Mouse (Mus musculus) thymus, adult 2 months (tissue): ENCODE results near the gene Fam53a. TPM values are rescaled to one million over a fixed set of nuclear protein-coding genes. Genes with fewer than 3 reads are reported as not detected.
A peak's percentile ranks its signal among the peaks of the same experiment; 100 is the strongest.

Experiments
- DNase-seq: peaks from one replicate; pipeline ENCODE4 v3.0.0; 2021
- H3K27ac ChIP-seq: fragments of 200-500 bp; 2 replicates; pipeline ENCODE4 v1.5.1; 2012; ENCODE audit warnings: low read length, control low read depth; ENCODE audit not compliant: control insufficient read depth, insufficient read depth
- H3K27me3 ChIP-seq: fragments of 200-500 bp; 2 replicates; pipeline ENCODE4 v1.6.1; 2012; ENCODE audit warnings: mild to moderate bottlenecking, low read length, moderate library complexity, mixed read lengths; ENCODE audit not compliant: control insufficient read depth, insufficient read depth
- H3K36me3 ChIP-seq: fragments of 200-500 bp; 2 replicates; pipeline ENCODE4 v1.6.1; 2012; ENCODE audit warnings: mild to moderate bottlenecking, low read length, moderate library complexity; ENCODE audit not compliant: control insufficient read depth, insufficient read depth
- H3K4me1 ChIP-seq: fragments of 200-500 bp; replicated peaks from 2 replicates; pipeline ENCODE4 v1.6.1; 2012; ENCODE audit warnings: low read length; ENCODE audit not compliant: control insufficient read depth, insufficient read depth
- H3K4me3 ChIP-seq: fragments of 200-500 bp; 2 replicates; pipeline ENCODE4 v1.5.1; 2012; ENCODE audit warnings: mild to moderate bottlenecking, low read length, control low read depth, moderate library complexity; ENCODE audit not compliant: control insufficient read depth, insufficient read depth
- CTCF ChIP-seq: fragments of 200-500 bp; IDR thresholded peaks from 2 replicates; pipeline ENCODE4 v1.5.1; 2012; ENCODE audit warnings: mild to moderate bottlenecking, control low read depth, low read length, moderate library complexity, borderline replicate concordance; ENCODE audit not compliant: control insufficient read depth, poor library complexity, insufficient read depth; ENCODE audit errors: extremely low read depth
- POLR2A ChIP-seq: fragments of 200-500 bp; IDR thresholded peaks from 2 replicates; pipeline ENCODE4 v1.6.1; 2012; ENCODE audit warnings: mild to moderate bottlenecking, low read length, control low read depth, moderate library complexity; ENCODE audit not compliant: control insufficient read depth, poor library complexity, insufficient read depth; ENCODE audit errors: extremely low read depth
- WGBS: fragments of 180-500 bp; shearing (Covaris S2); methylation state at CpG from one replicate; pipeline ENCODE4 v1.1.7; 2018; 5-methylcytosine and 5-hydroxymethylcytosine counted together
- polyA plus RNA-seq: library from polyadenylated mRNA; depleted of rRNA; stranded (reverse); fragments of >200 nt; gene quantifications from 2 replicates; pipeline ENCODE4 v1.2.3, GENCODE M21; 2012

The Fam53a gene
- polyA plus RNA-seq, 1 experiment, result 89.5 TPM

- Histone ChIP-seq H3K4me1 (peaks cover 10% of the 10 kb centered on the region), H3K36me3 (0 out of 2 replicates have a peak, but pooled peaks cover 4% of the 10 kb centered on the region), H3K4me3 (peak within 1 kb of the TSS; percentile 74), H3K27ac (peak within 1 kb of the TSS; percentile 81), H3K27me3 (no peaks in the 10 kb centered on the region)
- TF ChIP-seq POLR2A, result peak; percentile 62; the same call in 1 of the 2 replicates
- TF ChIP-seq CTCF, result no peak
- DNase-seq, result peak; percentile 97
- under 1% methylated on average over 60 of the region's 60 CpGs for WGBS
These were observed 28.6 kb upstream of the Fam53a start, which contains the start of the genes Tacc3 and Tmem129 for GRCm38 (mm10) chr5:33657787-33658663. Gene Tacc3, plus strand, starts transcription at chr5:33658128. Gene Tmem129, minus strand, starts transcription at chr5:33658416.

- no peak for DNase-seq
- peak overlapping the region; percentile 74 for H3K4me3 ChIP-seq
- no peaks in the 10 kb centered on the region for H3K36me3 ChIP-seq
- H3K4me1 ChIP-seq, result peaks cover 13% of the 10 kb centered on the region
- H3K27ac ChIP-seq, result peak overlapping the region; percentile 37
- TF ChIP-seq CTCF (no peak), POLR2A (no peak)
- no peaks in the 10 kb centered on the region for H3K27me3 ChIP-seq
- under 1% methylated on average over 32 of the region's 32 CpGs for WGBS
These were observed 27.9 kb upstream of the Fam53a start for GRCm38 (mm10) chr5:33657251-33657786.

GRCm38 (mm10) chr5:33656739-33657138, 27.3 kb upstream of the Fam53a start:
- 33% methylated on average over 1 of the region's 1 CpGs for WGBS
- no peak for TF ChIP-seq CTCF
- no peak for TF ChIP-seq POLR2A

DNA sequence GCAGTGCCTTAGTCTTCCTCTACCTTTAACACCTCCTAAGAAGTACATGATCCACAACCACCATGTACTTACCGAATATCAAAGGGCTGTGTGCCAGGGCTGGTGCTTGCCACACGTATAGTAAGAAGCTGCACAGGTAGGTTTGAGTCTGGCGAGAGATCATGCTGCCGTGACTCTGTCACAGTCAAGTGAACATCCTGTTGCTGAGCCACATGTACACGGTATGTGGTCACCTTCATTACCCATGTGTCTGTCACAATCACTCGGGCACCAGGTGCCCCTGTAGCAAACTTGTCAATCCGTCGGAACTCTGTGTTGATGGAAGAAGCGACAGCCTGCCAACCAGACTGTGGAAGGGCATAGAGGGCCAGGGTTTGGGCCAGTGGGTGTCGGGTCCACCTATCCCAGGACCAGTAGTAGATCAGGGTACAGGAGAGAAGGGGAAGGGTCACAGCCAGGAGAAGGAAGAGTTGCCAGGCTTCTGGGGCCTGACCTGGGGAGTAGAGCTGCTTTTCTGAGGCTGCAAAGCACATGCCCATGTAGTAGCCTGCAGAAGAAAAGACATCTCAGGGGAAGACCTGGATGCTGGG, 25.9 kb upstream of the Fam53a start:
- H3K4me3 ChIP-seq, result no peak overlapping the region
- 85% methylated on average over 10 of the region's 10 CpGs for WGBS
- no peaks in the 10 kb centered on the region for H3K27me3 ChIP-seq
- H3K27ac ChIP-seq, result no peak overlapping the region
- no peaks in the 10 kb centered on the region for H3K36me3 ChIP-seq
- no peak for DNase-seq
- H3K4me1 ChIP-seq, result peaks cover 13% of the 10 kb centered on the region
- TF ChIP-seq POLR2A (no peak), CTCF (no peak)

More at GRCm38 (mm10) chr5:33656739-33657138, 27.3 kb upstream of the Fam53a start:
- DNase-seq, result no peak
- Histone ChIP-seq H3K36me3 (no peaks in the 10 kb centered on the region), H3K27me3 (no peaks in the 10 kb centered on the region), H3K27ac (no peak overlapping the region), H3K4me1 (peaks cover 13% of the 10 kb centered on the region), H3K4me3 (peak overlapping the region; percentile 74)

DNA sequence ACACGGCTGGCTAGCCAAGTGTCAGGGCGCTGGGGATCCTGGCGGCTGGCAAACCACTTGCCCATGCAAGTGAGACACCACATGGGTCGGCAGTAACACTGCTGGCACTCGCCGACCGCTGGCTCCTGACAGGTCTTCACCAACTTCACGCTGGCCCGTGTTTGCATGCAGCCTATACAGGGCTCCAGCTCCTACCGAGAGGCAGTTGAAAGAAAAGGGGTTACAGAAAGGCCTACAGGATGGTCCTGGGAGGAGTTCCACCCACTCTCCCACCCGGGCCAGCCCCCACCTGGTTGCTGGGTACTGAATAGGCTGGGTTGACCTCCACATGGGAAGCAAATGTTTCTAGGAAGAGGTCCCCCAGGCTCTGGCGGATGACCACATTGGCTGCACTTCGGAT, 25.0 kb upstream of the Fam53a start:
- no peaks in the 10 kb centered on the region for H3K27me3 ChIP-seq
- TF ChIP-seq CTCF (no peak), POLR2A (no peak)
- no peaks in the 10 kb centered on the region; the same call in 1 of the 2 replicates for H3K36me3 ChIP-seq
- H3K4me3 ChIP-seq, result no peak overlapping the region
- 98% methylated on average over 13 of the region's 13 CpGs for WGBS
- DNase-seq, result no peak
- H3K4me1 ChIP-seq, result peaks cover 13% of the 10 kb centered on the region
- H3K27ac ChIP-seq, result no peak overlapping the region

DNA sequence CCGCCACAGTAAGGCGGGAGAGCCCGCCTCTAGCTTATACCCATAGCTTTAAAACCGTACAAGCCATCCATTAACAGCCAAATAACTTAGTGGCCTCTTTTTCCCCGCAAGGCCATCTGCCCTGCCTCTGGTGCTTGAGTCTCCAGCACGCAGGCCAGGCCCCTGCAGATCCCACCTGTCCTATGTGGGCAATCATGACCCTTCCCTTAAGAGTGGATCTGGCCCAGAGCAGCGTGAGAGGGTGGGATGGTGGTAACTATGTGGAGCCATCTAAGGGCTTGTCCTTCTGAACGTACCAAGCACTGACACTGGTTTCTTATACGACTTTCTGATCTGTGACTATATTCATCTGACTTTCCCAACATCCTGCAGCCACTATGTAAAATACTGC, 23.3 kb upstream of the Fam53a start:
- TF ChIP-seq POLR2A (no peak), CTCF (no peak)
- Histone ChIP-seq H3K4me3 (peak overlapping the region; percentile 7), H3K27ac (no peak overlapping the region), H3K36me3 (peaks cover 6% of the 10 kb centered on the region), H3K27me3 (no peaks in the 10 kb centered on the region), H3K4me1 (peaks cover 9% of the 10 kb centered on the region)
- DNase-seq, result no peak
- 11% methylated on average over 9 of the region's 9 CpGs for WGBS
